Mouse (Mus musculus) retina, postnatal 1 day (tissue): ENCODE results near the gene Gm11027.
"Not testable (repeated sequence)": the region's sequence is repeated elsewhere in the genome, so short reads cannot be mapped to it uniquely, and the experiment has no call there.

Experiments
- DNase-seq: peaks from one replicate; pipeline ENCODE4 v3.0.0-alpha.2; 2012

Gm11027 gene

DNA sequence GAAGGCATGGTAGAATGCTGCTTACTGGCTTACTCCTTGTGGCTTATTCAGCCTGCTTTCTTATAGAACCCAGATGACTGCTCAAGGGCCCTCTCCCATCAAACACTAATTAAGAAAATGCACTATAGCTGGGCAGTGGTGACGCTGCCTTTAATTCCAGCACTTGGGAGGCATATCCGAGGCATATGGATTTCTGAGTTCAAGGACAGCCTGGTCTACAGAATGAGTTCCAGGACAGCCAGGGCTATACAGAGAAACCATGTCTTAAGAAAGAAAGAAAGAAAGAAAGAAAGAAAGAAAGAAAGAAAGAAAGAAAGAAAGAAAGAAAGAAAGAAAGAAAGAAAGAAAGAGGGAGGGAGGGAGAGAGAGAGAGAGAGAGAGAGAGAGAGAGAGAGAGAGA is at the start of gene Gm11027:
Gm11027 (plus strand) TSS at position 301 of the 400 bp plus-strand sequence.
- not testable (repeated sequence) for DNase-seq

DNA sequence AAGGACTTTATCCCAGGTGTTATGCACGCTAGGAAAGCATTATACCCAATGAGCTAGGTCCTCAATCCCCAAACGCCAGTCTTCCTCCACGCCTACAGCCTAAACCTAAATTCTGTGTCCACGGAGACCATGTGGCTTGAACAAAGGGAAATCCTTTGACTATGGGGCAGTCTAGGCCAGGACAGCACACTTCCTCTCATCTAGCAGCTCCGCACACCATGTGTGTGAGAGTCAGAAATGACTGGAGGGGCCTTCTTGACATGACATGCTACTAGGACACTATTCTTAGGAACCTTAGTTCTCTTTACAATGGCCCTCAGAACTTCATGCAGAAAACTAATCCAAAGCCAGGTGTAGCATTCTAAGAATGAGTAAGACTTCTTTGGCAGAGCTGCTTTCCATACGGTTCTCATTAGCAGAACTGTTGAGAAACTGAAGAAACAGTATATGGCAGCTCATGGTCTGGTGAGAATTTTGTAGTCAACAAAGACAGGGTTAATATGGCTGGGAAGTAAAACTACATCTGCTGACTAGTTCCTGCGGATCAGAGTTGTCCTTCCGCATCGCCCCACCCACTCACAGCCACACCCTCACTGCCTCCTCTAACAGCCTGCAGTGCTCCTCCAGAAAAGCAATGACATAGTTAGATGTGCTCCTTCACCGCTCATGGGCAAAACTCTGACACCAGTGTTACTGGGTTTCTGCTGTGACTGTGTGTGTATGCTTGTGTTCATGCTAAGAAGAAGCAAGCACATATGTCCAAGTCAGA is 48.7 kb upstream of the Gm11027 start:
- no peak for DNase-seq

DNA sequence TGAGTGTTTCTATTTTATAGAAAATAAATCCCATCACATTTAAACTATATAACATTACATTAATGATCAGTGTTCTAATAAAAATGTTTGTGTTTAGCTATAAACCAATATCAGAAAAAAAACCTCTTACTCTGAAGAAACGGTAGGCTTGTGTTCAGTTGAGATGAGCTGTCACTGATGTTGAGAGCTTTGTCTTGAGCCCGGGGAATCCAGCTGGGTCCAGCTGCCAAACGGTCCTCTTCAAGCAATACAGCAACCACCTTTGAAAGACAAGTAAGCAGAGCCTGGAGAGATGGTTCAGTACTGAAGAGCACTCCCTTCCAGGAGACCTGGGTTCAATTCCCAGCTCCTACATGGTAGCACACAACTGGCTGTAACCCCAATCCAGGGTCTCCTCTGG is 45.7 kb upstream of the Gm11027 start:
- no peak for DNase-seq

DNA sequence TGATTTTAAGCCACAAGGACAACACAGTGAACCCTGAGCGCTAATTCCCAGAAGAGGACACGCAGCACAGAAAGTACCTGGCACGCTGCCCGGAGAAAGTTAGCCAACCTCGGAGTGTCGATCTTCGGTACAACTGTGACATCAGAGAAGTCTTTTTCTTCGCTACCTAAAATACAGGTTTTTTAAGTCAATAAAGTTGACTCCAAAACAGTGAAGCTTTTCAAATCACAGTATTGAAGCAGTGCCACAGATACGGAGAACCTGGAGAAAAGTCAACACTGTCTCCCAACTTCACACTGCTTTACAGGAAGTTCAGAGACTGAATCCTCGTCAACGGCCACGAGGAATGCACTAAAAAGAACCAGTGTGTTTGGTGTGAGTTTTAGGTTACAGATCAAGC is 43.6 kb upstream of the Gm11027 start:
- DNase-seq, result no peak

DNA sequence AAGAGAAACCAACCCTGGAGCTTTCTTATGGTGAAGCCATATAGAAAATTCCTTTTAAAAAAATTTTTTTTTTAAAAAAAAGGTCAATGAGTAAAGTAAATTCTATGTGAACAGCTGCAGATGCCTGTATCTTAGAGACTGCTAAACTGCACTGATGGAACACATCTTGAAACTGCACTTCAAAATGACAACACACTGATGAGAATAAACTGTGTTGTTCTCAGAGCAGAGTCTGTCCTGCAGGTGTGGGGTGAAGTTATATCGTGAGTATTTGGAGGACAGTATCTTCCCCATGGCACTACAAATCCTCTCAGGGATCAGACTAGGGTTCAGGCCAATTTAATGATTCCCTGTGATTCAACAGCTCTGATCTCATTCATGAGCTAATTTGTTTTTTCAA is 43.1 kb upstream of the Gm11027 start:
- DNase-seq, result no peak

DNA sequence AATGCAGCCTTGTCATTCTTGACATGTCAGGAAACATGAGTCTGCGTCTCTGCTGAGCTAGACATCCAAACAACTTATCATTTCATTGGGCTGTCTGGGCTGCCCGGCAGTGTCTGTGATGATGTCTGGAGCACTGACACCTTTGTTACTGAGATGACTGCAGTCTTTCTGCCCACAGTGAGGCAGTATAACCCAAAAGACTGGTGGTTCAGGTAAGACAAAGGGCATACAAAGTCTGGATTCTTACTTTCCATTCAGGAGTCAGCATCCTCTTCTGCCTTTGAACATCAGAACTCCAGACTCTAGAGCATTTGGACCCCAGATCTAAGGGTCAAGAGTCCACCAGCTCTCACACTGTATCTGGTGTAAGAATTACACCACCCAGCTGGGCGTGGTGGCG is 39.8 kb upstream of the Gm11027 start:
- peak; percentile 5 for DNase-seq

DNA sequence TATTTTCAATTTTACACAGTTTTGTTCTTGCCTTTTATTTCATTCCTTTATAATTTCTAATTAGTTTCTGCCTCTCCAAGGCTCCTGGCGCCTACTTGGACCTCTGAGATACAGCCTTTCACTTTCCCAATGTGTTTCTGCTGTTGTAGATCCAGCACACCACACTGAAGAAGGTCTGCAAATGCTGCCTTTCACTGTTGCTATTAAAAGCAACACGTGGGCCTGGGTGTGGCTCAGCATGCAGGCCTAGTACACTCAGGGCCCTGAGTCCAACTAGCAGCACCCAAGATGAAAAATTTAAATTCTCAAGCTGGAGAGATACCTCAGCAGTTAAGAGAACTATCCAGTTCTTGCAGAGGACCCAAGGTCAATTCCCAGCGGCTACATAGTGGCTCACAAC is 38.5 kb upstream of the Gm11027 start:
- no peak for DNase-seq

DNA sequence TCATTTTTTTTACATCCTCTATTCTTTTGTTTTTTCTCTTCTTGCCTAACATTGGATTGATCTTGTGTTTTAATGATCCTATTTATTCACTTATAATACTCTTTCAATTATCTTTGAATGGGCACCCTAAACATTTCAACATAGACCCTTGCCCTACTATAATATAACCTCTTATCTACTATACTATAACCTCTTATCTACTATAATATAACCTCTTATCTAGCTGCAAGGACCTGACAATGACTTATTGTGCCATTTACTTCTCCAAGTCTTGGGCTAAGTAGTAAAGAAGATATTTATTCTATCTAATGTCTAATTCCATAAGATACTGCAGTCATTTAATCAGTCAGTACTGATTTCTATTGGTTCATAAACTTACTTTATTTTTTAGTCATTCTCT is 36.8 kb upstream of the Gm11027 start:
- DNase-seq, result no peak

DNA sequence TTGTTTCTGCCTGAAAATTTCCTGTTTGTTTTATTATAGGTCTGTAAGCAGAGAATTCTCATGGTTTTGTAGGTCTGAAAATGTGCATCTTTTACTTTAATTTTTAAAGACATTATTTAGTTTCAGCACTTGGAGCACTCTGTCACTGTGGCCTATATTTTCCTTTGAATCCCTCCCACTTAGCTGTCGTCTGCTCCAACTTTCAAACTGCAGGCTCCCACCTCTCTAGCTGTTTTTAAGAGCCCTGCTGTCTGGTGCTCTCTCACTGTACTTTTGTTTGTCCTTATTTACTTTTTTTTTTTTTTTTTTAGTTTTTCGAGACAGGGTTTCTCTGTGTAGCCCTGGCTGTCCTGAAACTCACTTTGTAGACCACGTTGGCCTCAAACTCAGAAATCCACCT is 36.4 kb upstream of the Gm11027 start:
- no peak for DNase-seq

DNA sequence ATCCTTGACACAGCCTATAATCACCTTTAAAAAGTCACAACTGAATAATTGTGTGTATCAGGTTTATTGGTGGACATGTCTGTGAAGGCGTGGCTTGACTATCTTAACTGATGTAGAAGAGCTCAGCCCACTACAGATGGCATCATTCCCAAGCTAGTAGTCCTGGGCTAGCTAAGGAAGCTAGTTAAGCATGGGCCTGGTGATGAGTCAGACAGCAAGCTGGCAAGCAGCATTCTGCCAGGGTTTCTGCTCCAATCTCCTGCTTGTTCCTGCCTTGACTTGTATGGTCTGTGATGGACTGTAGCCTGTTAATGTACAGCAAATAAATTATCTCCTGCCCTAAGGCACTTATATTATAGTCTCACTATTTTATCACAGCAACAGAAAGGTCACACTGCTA is 30.6 kb upstream of the Gm11027 start:
- no peak for DNase-seq

DNA sequence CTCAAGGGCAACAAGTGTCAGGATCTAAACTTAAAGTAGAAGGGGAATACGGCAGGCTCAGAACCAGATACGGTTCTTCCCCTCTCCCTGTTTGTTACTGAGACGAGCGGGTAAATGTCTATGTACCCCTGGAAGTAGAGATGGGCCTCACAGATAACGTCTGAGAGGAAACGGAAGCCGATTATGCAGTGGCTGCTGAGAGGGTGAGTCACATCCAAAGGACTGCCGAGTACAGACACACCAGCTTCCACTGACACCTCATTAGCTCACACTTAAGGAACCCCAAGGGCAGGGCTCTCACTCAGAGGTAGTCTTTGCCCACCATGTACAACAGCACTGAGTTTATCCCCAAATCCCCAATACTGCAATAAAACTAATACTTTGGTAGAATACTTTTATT is 20.5 kb upstream of the Gm11027 start:
- no peak for DNase-seq

DNA sequence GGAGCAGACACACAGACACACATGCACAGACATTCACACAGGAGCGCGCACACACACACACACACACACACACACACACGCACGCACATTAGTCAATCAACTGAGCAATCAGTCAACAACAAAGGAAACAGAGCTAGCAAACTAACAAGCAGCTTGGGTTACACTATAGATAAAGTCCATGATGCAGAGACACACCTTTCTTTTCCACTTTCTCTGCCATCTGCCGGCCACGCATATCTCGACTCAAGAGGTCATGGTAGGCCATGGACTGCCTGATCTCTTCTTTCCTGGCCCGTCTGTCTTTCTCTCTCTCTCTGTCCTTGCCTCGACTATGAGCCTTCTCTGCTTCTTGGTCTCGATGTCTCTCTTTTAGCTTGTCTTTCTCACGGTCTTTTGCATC is 19.6 kb upstream of the Gm11027 start:
- no peak for DNase-seq

DNA sequence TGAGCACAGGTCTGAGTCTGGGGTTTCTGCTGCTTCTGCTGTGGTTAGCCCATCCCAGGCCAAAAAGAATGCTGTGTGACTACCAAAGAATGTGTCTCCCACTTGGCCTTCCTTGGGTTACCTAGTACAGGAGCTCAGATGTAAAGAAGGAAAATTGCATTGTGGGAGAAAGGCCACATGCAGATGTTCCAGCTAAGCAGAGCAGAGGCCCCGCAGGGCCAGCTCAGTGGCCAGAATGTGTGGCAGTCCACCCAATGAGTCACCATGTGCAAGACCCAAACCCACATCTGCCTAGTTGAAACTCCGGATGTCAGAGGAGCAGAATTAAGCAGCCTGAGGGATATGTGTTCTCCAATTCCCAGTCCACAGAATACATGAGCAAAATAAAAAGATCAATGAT is 16.9 kb upstream of the Gm11027 start:
- DNase-seq, result no peak

DNA sequence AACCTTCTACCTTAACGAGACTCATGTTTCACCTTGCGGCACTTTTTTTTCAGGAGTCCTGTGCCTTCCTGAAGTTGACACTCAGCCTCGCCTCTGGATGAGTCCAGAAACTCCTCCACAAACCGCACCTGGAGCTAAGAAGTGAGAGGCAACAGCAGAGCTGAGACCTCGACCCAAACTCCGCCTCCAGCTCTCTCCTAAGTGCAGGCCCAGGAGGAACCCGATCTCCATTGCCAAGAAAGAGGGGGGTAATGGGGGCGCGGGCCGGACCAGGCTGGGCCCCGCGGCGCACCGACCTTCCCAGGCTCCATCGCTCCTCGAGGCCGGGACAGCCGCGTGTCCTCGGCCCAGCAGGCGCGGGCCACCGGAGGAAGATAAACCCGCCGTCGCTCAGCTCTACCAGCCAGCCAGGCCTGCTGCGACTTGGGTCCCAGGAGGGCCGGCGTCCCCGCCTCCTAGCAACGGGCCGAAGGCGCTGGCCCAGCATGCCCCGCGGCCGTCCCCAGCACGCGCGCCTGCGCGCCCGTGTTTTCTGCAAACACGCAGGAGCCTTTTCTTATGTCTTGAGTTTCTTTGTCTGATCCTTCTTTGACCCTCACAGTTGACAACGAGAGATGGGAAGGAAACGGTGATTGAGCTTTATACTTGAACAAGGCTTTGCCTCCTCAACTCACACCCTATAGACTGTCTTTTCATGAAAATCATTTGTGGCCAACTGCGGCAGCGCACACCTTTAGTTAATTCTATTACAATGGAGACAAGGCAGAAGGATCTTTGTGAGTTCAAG is 12.4 kb upstream of the Gm11027 start, which contains the start of gene Wdr60:
Wdr60 (minus strand) TSS at position 468 of the 787 bp plus-strand sequence.
- peak; percentile 93 for DNase-seq

DNA sequence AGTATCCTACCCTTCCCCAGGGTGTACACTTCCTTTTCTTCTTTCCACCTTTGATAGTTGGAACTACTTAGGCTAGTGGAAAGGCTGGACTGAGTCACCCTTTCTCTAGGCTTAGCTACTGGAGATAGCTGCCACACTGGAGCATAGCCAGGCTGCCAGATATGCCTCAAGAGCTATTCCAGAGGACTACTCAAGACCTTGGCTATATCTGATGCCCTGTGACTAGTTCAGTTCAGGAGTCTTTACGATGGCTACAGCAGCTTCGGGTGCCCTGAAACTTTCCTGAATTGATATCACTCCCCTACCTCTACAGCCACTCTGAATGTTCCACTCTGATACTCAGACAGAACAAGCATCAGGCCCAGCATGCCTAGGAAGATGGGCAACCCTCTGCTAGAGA is 10.4 kb upstream of the Gm11027 start:
- DNase-seq, result no peak

DNA sequence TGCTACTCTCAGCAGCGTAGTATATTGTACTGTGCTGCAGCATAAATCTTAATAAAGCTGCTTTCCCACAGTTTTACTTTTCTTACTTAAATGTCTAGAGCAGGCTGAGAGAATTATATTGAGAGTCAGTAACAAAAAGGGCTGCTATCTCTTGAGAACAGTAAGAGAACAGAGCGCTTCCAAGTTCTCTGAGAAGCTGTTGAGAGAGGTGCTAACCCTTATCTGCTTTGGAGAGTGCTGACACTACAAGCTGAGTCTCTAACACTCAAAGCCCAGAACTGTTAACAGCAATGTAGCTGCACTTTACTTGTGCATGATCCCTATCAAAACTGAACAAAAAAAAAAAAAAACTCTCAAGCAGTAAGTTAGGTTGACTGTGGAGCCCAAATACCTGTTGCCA is 9.9 kb upstream of the Gm11027 start:
- no peak for DNase-seq

DNA sequence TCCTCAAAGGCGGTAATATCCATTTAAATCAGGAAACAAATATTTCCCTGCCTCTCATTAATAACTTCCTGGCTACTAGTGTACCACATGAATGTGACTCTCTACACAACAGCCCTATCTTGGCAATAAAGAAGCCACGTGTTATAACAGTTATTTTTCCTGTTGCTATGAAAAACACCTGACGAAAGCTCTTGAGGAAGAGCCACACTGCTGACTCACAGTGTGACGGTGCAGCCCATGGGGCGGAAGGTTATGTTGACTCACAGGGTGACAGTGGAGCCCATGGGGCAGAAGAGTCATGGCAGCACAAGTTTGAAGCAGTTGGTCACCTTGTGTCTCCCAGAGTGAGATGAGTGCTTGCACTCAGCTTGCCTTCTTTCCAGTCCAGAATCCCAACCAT is 5.7 kb upstream of the Gm11027 start:
- DNase-seq, result no peak

DNA sequence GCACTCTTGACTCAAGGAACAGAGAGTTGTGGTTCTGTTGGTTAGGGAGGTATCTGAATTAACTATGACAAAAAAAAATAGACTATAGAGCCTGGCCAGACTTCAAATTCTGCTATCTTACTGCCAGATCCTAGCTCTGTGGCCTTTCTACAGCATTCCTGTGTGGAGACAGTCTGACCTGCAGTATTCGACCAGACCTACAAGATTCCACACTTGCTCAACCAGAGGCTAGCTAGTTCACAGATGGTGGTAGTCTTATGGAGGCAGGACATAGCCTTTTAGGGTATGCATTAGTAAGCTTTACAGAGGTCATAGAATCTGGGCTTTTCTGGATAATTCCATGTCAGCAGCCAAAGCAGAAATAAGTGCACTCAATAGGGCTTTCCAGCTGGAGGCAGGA is 4.6 kb upstream of the Gm11027 start:
- DNase-seq, result no peak

DNA sequence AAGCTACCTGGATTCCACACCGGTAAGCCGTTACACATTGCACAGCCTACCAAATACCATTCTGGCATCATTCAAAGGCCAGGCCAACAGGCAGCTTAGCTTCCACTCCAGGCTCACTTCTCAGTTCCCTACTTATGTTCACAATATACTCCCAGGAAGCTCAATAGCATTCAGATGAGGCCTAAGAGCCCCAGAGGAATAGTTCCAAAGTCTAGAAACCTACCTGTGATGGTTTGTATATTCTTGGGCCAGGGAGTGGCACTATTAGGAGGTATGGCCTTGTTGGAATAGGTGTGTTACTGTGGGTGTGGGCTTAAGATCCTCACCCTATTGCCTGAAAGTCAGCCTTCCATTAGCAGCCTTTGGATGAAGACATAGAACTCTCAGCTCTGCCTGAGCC is 4.1 kb upstream of the Gm11027 start:
- no peak for DNase-seq

DNA sequence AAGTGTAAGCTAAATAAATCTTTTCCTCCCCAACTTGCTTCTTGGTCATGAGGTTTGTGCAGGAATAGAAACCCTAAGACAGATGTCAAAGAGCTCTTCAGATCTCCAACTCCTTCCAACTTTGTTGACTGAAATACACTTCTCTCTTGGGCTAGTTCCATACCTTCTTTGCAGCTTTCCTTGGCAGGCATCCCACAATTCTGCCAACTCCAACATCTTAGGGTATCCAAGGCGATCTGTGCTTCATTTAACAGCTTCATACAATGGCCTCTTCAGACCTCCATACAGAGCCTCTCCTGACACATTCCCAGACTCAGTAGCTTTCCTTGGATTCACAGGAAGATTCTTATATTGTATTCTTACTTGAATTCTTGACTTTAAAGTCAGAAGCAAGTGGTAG is 1.5 kb upstream of the Gm11027 start:
- DNase-seq, result no peak

DNA sequence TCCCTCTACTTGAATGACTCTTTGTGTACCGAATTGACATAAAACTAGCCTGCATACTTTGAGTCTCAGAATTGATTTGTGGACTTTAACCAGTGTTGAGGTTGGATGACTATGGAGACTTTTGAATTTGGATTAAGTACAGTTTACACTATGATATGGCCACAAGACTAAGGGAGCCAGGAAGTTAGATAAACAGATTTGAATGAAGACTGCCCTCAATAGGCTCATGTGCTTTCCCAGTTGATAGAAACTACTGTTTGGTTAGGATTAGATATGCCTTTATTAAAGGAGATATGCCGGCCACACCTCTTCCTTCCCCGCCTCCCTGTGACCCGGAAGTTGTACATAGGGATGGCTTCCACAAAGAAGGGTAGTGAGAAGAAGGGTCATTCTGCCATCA is 445 bp downstream of the Gm11027 start:
- no peak for DNase-seq

DNA sequence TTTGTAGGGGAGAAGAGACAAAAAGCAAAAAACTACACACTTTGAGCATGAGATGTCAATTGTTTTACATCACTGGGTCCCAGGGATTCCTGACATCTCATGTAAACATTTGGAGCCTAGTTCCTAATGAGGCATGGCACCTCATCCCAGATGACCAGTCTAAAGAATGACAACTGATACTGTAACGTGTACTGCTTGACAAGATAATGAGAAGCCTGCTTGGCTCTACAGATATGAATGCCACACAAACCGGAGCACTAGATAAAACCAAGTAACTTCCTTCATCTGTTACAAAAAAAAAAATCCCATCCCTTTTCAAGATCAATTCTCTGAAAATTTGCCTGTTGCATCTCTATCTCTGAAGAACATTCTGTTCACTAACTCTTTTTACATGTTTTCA is 1.8 kb downstream of the Gm11027 start:
- DNase-seq, result no peak

DNA sequence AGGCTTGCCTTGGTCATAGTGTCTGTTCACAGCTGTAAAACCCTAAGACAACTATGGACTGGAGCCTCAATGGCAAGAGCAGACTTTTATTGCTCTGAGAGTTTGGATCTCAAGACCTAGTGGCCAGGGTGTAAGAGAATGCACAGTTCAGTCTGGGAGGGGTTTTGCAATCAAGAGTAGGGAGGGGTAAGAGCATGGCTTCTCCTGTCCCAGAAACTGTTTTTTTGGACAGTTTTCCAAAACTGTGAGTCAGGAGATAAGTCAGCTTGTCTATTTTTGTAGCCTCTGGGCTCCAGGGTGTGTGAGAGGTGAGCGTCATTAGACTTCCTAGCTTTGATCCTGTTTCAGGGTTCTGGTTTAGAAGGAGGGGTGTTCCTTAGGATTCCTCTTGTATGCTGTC is 3.4 kb downstream of the Gm11027 start:
- no peak for DNase-seq

DNA sequence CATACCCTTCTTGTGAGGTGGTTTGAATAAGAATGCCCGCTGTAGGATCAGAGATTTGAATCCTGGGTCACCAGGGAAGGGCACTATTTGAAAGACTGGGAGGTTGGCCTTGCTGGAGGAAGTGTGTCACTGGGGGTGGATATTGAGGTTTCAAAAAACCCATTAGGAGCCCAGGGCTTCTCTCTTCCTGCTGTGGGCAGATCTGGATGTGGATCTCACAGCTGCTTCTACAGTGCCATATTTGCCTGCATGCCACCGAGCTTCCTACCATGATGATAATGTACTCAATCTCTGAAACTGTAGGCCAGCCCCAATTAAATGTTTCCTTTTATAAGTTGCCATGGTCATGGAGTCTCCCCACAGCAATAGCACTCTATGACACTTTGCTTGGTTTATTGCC is 4.0 kb downstream of the Gm11027 start:
- DNase-seq, result no peak
